In the genomic region with DNA sequence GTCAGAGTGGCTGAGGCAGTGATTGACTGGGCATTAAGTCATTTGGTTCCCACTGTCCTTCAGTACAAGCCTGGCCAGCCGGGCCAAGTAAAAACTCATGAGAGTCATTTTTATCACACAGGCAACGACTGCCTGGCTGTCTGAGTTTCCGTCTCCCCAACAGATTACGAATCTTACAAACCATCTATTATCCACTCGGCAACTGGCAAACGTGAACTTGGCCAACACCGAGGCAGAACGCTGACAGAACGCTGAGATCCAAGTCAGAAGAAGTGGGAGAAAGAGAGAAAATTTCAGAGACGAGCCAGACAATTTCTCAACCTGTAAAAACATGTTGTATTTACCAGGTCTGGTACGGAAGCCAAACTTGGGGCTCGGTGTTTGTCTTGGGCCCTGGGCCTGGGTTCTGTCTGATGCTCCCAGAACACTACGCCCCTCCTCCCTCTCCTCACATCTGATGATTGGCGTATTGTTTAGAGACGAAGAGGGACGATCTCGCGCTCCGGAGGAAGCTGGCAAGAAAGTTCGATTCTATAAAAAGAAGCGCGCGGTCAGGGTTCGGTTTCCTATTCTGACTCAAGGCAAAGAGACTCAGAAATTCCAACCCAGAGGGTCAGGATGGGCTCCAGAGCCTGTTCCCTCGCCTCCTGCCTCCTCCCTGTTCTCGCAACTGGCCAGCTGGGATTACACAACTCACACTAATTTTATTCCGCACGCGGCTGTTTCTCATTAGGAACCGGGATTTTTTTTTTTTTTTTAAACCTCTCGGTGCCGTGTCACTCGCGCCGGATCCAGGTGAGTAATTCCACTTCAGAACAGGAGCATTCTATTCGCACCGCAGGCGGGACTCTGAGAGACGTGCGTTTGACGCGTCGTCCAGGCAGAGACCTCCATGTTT, we compare ENCODE assay signal across 9 mouse cellular contexts. TPM values are rescaled to one million over a fixed set of nuclear protein-coding genes. Genes with fewer than 3 reads are reported as not detected.
A peak's percentile ranks its signal among the peaks of the same experiment; 100 is the strongest.
DNase-seq lines count a peak whose midpoint lies in the region; ATAC-seq and TF ChIP-seq lines count a peak whose summit lies in the region.
"Had no signal": no experiment of that assay in that cellular context is flagged by ENCODE, and none has a peak within 500 bp of the region (broad histone marks: within the 10 kb centered on the region; RNA-seq: fewer than 3 reads in every experiment).

No protein-coding gene starts in this region.

- peaks cover 4% of the 10 kb centered on the region; the same call in 1 of the 2 replicates for H3K27me3 ChIP-seq in thymus, adult 2 months (ENCODE audit: control insufficient read depth, insufficient read depth, low read length)
- H3K27me3 ChIP-seq in embryonic facial prominence, embryonic 14.5 days (replicated peaks; ENCODE audit: control insufficient read depth, insufficient read depth, low read length), result no peaks in the 10 kb centered on the region
- no peaks in the 10 kb centered on the region for H3K27me3 ChIP-seq in kidney, adult 2 months (replicated peaks; ENCODE audit: control insufficient read depth, insufficient read depth, low read length)
- H3K27me3 ChIP-seq in limb, embryonic 10.5 days (ENCODE audit: low read depth, poor library complexity, severe bottlenecking), result 0 out of 2 replicates have a peak, but pooled peaks cover 3% of the 10 kb centered on the region
- peaks cover 43% of the 10 kb centered on the region for H3K27me3 ChIP-seq in midbrain, embryonic 11.5 days (ENCODE audit: control insufficient read depth, insufficient read depth, low read length)
- H3K27me3 ChIP-seq in small intestine, adult 2 months (ENCODE audit: control insufficient read depth, insufficient read depth, low read length), result peaks cover 7% of the 10 kb centered on the region
- H3K27me3 ChIP-seq: Patski had no signal

- 4% methylated on average over 43 of the region's 43 CpGs for WGBS in thymus, adult 2 months
- 2% methylated on average over 43 of the region's 43 CpGs for WGBS in embryonic facial prominence, embryonic 14.5 days
- WGBS in kidney, adult 2 months, result 11% methylated on average over 43 of the region's 43 CpGs
- WGBS in limb, embryonic 10.5 days, result 6% methylated on average over 43 of the region's 43 CpGs
- 9% methylated on average over 43 of the region's 43 CpGs for WGBS in midbrain, embryonic 11.5 days
- WGBS in small intestine, adult 2 months, result 3% methylated on average over 43 of the region's 43 CpGs

- H3K4me3 ChIP-seq in thymus, adult 2 months (ENCODE audit: control insufficient read depth, insufficient read depth, low read length), result peak overlapping the region; percentile 20
- H3K4me3 ChIP-seq in embryonic facial prominence, embryonic 14.5 days (ENCODE audit: low read depth, low read length), result peak overlapping the region; percentile 36
- H3K4me3 ChIP-seq in kidney, adult 2 months (ENCODE audit: insufficient read depth, low read depth, low read length), result peak overlapping the region; percentile 36
- peak overlapping the region; percentile 47 for H3K4me3 ChIP-seq in limb, embryonic 10.5 days
- peak overlapping the region; percentile 24 for H3K4me3 ChIP-seq in midbrain, embryonic 11.5 days (ENCODE audit: low read depth, low read length)
- peak overlapping the region; percentile 51 for H3K4me3 ChIP-seq in small intestine, adult 2 months (ENCODE audit: low read depth, low read length)

- no peaks in the 10 kb centered on the region for H3K9me3 ChIP-seq in embryonic facial prominence, embryonic 14.5 days (ENCODE audit: control insufficient read depth, low read length)
- H3K9me3 ChIP-seq in limb, embryonic 10.5 days (replicated peaks), result no peaks in the 10 kb centered on the region
- H3K9me3 ChIP-seq in midbrain, embryonic 11.5 days (ENCODE audit: control insufficient read depth, low read length), result no peaks in the 10 kb centered on the region

- 0 out of 2 replicates have a peak, but pooled peaks have one; percentile 11 for TF ChIP-seq POLR2A in thymus, adult 2 months (IDR thresholded peaks at IDR 0.05; ENCODE audit: control insufficient read depth, extremely low read depth, insufficient read depth, low read length, poor library complexity)
- no peak for TF ChIP-seq POLR2A in kidney, adult 2 months (IDR thresholded peaks at IDR 0.05; ENCODE audit: low read depth, low read length)
- TF ChIP-seq POLR2A in small intestine, adult 2 months (IDR thresholded peaks at IDR 0.05; ENCODE audit: low read depth, low read length), result no peak

- no peak for DNase-seq in thymus, adult 2 months
- no peak for DNase-seq in thymus, postnatal 10 days (ENCODE audit: low spot score in 2 of 2)
- DNase-seq in embryonic facial prominence, embryonic 14.5 days (ENCODE audit: low spot score), result peak; percentile 92
- peak; percentile 88 for DNase-seq in heart, adult 8-10 months (ENCODE audit: low spot score)
- DNase-seq in kidney, adult 2 months, result peak; percentile 80
- peak; percentile 72 for DNase-seq in limb, embryonic 10.5 days (ENCODE audit: low spot score)
- peak; percentile 96 for DNase-seq in midbrain, embryonic 11.5 days (ENCODE audit: low spot score, missing footprints)

- peaks cover 26% of the 10 kb centered on the region for H3K4me1 ChIP-seq in thymus, adult 2 months (replicated peaks; ENCODE audit: control insufficient read depth, insufficient read depth, low read length)
- H3K4me1 ChIP-seq in embryonic facial prominence, embryonic 14.5 days (ENCODE audit: control insufficient read depth, insufficient read depth, low read length), result peaks cover 49% of the 10 kb centered on the region
- 0 out of 2 replicates have a peak, but pooled peaks cover 3% of the 10 kb centered on the region for H3K4me1 ChIP-seq in kidney, adult 2 months (ENCODE audit: control insufficient read depth, insufficient read depth, low read length)
- peaks cover 78% of the 10 kb centered on the region for H3K4me1 ChIP-seq in limb, embryonic 10.5 days
- H3K4me1 ChIP-seq in midbrain, embryonic 11.5 days (ENCODE audit: control insufficient read depth, insufficient read depth, low read length), result peaks cover 8% of the 10 kb centered on the region
- H3K4me1 ChIP-seq in small intestine, adult 2 months (ENCODE audit: control insufficient read depth, insufficient read depth, insufficient read length, low read length), result peaks cover 4% of the 10 kb centered on the region; the same call in 1 of the 2 replicates

- H3K36me3 ChIP-seq in thymus, adult 2 months (ENCODE audit: control insufficient read depth, insufficient read depth, low read length), result no peaks in the 10 kb centered on the region
- H3K36me3 ChIP-seq in embryonic facial prominence, embryonic 14.5 days (ENCODE audit: control insufficient read depth, insufficient read depth, low read length), result no peaks in the 10 kb centered on the region
- H3K36me3 ChIP-seq in kidney, adult 2 months (ENCODE audit: control insufficient read depth, insufficient read depth, low read length), result no peaks in the 10 kb centered on the region
- H3K36me3 ChIP-seq in limb, embryonic 10.5 days, result no peaks in the 10 kb centered on the region
- H3K36me3 ChIP-seq in midbrain, embryonic 11.5 days (ENCODE audit: control insufficient read depth, insufficient read depth, low read length), result no peaks in the 10 kb centered on the region
- H3K36me3 ChIP-seq in small intestine, adult 2 months (ENCODE audit: control insufficient read depth, insufficient read depth, low read length), result no peaks in the 10 kb centered on the region

- peak; percentile 56; the same call in 1 of the 2 replicates for ATAC-seq in embryonic facial prominence, embryonic 14.5 days (ENCODE audit: low read depth)
- no peak for ATAC-seq in midbrain, embryonic 11.5 days (ENCODE audit: low FRiP score)
- ATAC-seq: Patski had no signal

- TF ChIP-seq CTCF in thymus, adult 2 months (IDR thresholded peaks at IDR 0.05; ENCODE audit: borderline replicate concordance, control insufficient read depth, extremely low read depth, insufficient read depth, low read length, poor library complexity), result no peak
- no peak for TF ChIP-seq CTCF in kidney, adult 2 months (conservative IDR thresholded peaks at IDR 0.05; ENCODE audit: insufficient read depth, insufficient read length, low read depth, low read length)
- TF ChIP-seq CTCF in small intestine, adult 2 months (IDR thresholded peaks at IDR 0.05; ENCODE audit: extremely low read depth, insufficient read length, insufficient replicate concordance, low read depth, low read length), result no peak

- H3K9ac ChIP-seq in embryonic facial prominence, embryonic 14.5 days (ENCODE audit: low read depth, low read length), result peak overlapping the region; percentile 50
- H3K9ac ChIP-seq in midbrain, embryonic 11.5 days (ENCODE audit: low read length), result peak overlapping the region; percentile 24; the same call in 1 of the 2 replicates

- H3K4me2 ChIP-seq in embryonic facial prominence, embryonic 14.5 days (ENCODE audit: low read depth, low read length), result peak overlapping the region; percentile 60
- peak overlapping the region; percentile 52 for H3K4me2 ChIP-seq in midbrain, embryonic 11.5 days

- H3K27ac ChIP-seq in thymus, adult 2 months (ENCODE audit: control insufficient read depth, insufficient read depth, low read length), result no peak overlapping the region
- H3K27ac ChIP-seq in embryonic facial prominence, embryonic 14.5 days (replicated peaks; ENCODE audit: low read depth, low read length), result peak overlapping the region; percentile 87
- H3K27ac ChIP-seq in kidney, adult 2 months (ENCODE audit: insufficient read depth, low read depth, low read length), result peak overlapping the region; percentile 24; the same call in 1 of the 2 replicates
- H3K27ac ChIP-seq in limb, embryonic 10.5 days, result peak overlapping the region; percentile 84
- no peak overlapping the region for H3K27ac ChIP-seq in midbrain, embryonic 11.5 days (ENCODE audit: low read depth, low read length)
- peak overlapping the region; percentile 32 for H3K27ac ChIP-seq in small intestine, adult 2 months (ENCODE audit: insufficient read depth, low read depth, low read length)

RNA-seq across cellular contexts. Expression of a gene that starts 46.6 kb away (rescaled TPM):
- polyA plus RNA-seq in thymus, adult 2 months (2012; rRNA removed), result 42.8 and 58.3 TPM in 2 replicates
- 15.7 and 16.5 TPM in 2 replicates for polyA plus RNA-seq in embryonic facial prominence, embryonic 14.5 days (2014; fragmentation: Nextera tagmentation; extraction: Ambion mirVana)
- total RNA-seq in heart, adult 8-10 months (2022), result 10 to 100 TPM; 22.2 to 35.0 (median 32.5) TPM
- 10.7 and 11.3 TPM in 2 replicates for polyA plus RNA-seq in kidney, adult 2 months (2012; rRNA removed)
- 11.1 and 13.9 TPM in 2 replicates for polyA plus RNA-seq in limb, embryonic 10.5 days (2016; fragmentation: Nextera tagmentation; extraction: Ambion mirVana)
- 9.0 and 9.8 TPM in 2 replicates for polyA plus RNA-seq in midbrain, embryonic 11.5 days (2014; fragmentation: Nextera tagmentation; extraction: Ambion mirVana)
- polyA plus RNA-seq in small intestine, adult 2 months (2012; rRNA removed), result 6.0 and 13.6 TPM in 2 replicates

Comparison
In these comparisons a context has a peak if more than half of its experiments do, and no peak if none do; other contexts are left out.
1. DNase-seq: peak in embryonic facial prominence, embryonic 14.5 days (single experiment), heart, adult 8-10 months (single experiment), kidney, adult 2 months (single experiment), limb, embryonic 10.5 days (single experiment) and midbrain, embryonic 11.5 days (single experiment); none in thymus, adult 2 months (single experiment) and thymus, postnatal 10 days (0 of 2).
2. H3K27ac ChIP-seq: peak in embryonic facial prominence, embryonic 14.5 days (single experiment), kidney, adult 2 months (single experiment), limb, embryonic 10.5 days (single experiment) and small intestine, adult 2 months (single experiment); none in thymus, adult 2 months (single experiment) and midbrain, embryonic 11.5 days (single experiment).
3. Peak in every context shown above with its lines, with median percentiles within 50 percentile points of each other: H3K4me3 ChIP-seq.